Mouse (Mus musculus): ENCODE measurements around the gene 2310057M21Rik. TPM values are rescaled to one million over a fixed set of nuclear protein-coding genes. Genes with fewer than 3 reads are reported as not detected.

The 2310057M21Rik gene
- 5.7 and 7.4 TPM in 2 replicates for polyA plus RNA-seq (2012; rRNA removed; ENCODE audit: low replicate concordance)

DNA sequence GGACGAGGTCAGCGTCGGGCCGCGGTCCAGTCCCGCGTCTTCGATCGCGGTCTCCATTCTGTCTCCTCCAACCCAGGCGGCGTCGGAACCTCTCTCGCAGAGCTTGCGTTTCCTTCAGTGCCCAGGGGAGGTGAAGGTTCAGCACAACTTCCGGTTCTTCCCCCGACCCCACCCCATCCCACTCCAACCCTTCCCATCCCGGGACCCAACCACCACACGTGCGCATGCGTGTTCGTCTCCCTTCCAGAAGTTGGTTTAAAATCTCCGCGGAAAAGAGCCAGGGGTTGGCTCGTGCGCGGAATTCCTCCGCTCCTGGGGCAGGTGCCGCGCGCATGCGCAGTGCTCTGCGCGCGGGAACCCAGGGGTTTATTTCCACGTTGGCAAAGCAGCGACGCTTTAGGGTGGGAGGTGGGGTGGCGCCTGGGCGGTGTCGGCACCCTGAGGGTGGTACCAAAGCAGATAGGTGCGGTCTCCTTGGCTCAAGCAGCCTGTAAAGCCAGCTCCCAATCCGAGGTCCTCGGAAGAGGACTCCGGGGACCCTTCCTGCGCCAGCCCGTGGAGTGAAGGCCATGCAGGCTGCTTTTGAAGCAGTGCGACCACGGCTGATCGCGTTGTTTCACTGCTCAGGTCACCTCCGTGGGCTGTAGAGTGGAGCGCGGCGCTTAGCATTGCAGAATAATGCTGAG lies at the start of gene 2310057M21Rik:
Gene 2310057M21Rik, minus strand, starts transcription at position 145 of the 686 bp plus-strand sequence.

GRCm38 (mm10) chr7:131410416-131411058 lies 48.0 kb upstream of the 2310057M21Rik start, which contains the start of the genes Ikzf5 and Acadsb:
TSS of gene Ikzf5 (minus strand) at chr7:131410521.
TSS of gene Acadsb (plus strand) at chr7:131410601.

GRCm38 (mm10) chr7:131370648-131371469 lies 8.3 kb upstream of the 2310057M21Rik start, which contains the start of gene Pstk:
TSS of gene Pstk (plus strand) at chr7:131371141.

GRCm38 (mm10) chr7:131333564-131333963 lies 29.0 kb downstream of the 2310057M21Rik start, which contains the start of gene Fam24a:
TSS of gene Fam24a (plus strand) at chr7:131333864.

DNA sequence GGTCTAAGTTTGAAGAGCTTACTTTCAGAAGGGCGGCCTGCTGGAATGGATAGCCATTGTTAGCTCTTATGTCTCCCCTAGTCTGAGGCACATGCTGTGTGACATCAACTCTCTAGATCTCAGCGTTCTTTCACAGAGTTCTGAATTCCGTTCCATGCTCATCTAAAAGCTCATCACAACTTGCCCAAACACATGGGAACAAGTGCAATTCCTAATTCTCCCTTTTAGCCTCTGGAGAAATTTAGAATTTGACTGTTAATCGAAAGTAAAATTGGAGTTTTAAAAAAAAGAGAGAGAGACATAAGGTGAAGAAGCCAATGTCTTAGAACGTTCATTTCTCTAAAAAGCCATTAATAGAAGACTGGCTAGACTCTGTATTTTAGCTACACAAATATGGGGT lies 33.1 kb downstream of the 2310057M21Rik start, which contains the start of gene Fam24b:
Gene Fam24b, minus strand, starts transcription at position 101 of the 400 bp plus-strand sequence.

DNA sequence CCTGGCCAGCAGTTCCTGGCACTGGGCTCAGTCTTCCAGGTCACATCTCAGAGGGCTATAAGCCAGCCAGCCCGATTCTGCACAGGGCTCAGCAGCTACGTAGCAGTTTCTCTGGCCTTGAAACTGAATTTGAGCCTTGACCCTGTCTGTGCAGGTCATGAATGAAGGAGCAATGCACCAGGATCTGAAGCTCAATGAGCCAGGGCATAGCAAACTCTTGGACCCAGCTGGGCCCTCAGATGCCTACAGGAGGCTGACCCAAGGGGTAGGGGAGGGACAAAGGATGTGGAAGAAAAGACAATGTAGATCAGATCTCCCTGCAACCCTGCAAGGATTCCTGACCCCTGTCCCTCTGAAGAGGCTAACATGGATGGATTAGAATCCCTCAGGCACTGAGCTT lies 40.4 kb downstream of the 2310057M21Rik start, which contains the start of gene Cuzd1:
Gene Cuzd1, minus strand, starts transcription at position 101 of the 400 bp plus-strand sequence.

Other genes starting within 250 kb of the 2310057M21Rik start
- gene 4933402N03Rik, start 216.4 kb downstream of the 2310057M21Rik start, polyA plus RNA-seq (2012; rRNA removed; ENCODE audit: low replicate concordance) = not detected in 2 replicates
- gene 5430419D17Rik, start 188.4 kb downstream of the 2310057M21Rik start, polyA plus RNA-seq (2012; rRNA removed; ENCODE audit: low replicate concordance) = not detected in 2 replicates
- gene Cuzd1, start 40.5 kb downstream of the 2310057M21Rik start, polyA plus RNA-seq (2012; rRNA removed; ENCODE audit: low replicate concordance) = 0.49 and 2.1 TPM in 2 replicates
- gene Fam24b, start 33.2 kb downstream of the 2310057M21Rik start, polyA plus RNA-seq (2012; rRNA removed; ENCODE audit: low replicate concordance) = not detected in 2 replicates
- not detected in 2 replicates for gene Fam24a, start 28.9 kb downstream of the 2310057M21Rik start, polyA plus RNA-seq (2012; rRNA removed; ENCODE audit: low replicate concordance)
- 41.3 and 57.2 TPM in 2 replicates for gene Pstk, start 8.4 kb upstream of the 2310057M21Rik start, polyA plus RNA-seq (2012; rRNA removed; ENCODE audit: low replicate concordance)
- gene Ikzf5, start 47.8 kb upstream of the 2310057M21Rik start, polyA plus RNA-seq (2012; rRNA removed; ENCODE audit: low replicate concordance) = 11.9 and 17.3 TPM in 2 replicates
- 28.5 and 40.5 TPM in 2 replicates for gene Acadsb, start 47.8 kb upstream of the 2310057M21Rik start, polyA plus RNA-seq (2012; rRNA removed; ENCODE audit: low replicate concordance)
- gene Hmx3, start 180.1 kb upstream of the 2310057M21Rik start, polyA plus RNA-seq (2012; rRNA removed; ENCODE audit: low replicate concordance) = not detected in 2 replicates
- gene Hmx2, start 186.0 kb upstream of the 2310057M21Rik start, polyA plus RNA-seq (2012; rRNA removed; ENCODE audit: low replicate concordance) = not detected in 2 replicates
- gene Bub3, start 197.5 kb upstream of the 2310057M21Rik start, polyA plus RNA-seq (2012; rRNA removed; ENCODE audit: low replicate concordance) = 68.4 and 94.8 TPM in 2 replicates

Measured in subcutaneous adipose tissue, adult 2 months (tissue).